Mouse (Mus musculus) lung, adult 18-20 months (tissue): ENCODE measurements around the gene Olfr541.
"Not testable (repeated sequence)": the region's sequence is repeated elsewhere in the genome, so short reads cannot be mapped to it uniquely, and the experiment has no call there.

Experiments
- DNase-seq, 2 experiments: peaks; one replicate each; pipeline ENCODE4 v3.0.0; 2022; ENCODE audit warnings: mixed read lengths in 2 of 2

Gene Olfr541

DNA sequence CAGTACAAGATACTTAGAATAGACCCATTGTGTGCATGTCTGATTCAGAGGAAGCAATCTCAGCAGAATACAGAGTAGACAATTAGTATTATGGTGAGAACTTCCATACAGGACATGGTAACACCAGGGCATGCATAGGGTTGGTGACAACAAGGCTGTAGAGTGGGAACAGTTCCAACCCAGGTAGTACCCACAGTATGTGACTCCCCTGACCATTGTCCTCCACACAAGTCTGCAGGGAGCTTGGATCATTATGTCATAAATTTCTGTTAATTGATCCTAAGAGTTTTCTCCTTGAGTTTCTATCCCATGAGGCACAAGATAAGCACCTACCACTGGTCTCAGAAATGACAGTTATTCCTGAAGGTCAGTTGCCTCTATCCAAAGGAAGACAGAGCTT is at the start of gene Olfr541:
Gene Olfr541 (plus strand): TSS at position 301 of the 400 bp plus-strand sequence.
- DNase-seq, result no peak

- no peak for DNase-seq
Observed at GRCm38 (mm10) chr7:140659630-140660029, 37.4 kb upstream of the Olfr541 start, which contains the start of gene Olfr539. Gene Olfr539, plus strand, starts transcription at chr7:140659930.

- not testable (repeated sequence) for DNase-seq
Observed at GRCm38 (mm10) chr7:140670693-140671092, 26.4 kb upstream of the Olfr541 start.

GRCm38 (mm10) chr7:140675863-140676262 is 21.2 kb upstream of the Olfr541 start:
- peak in 1 of 2 experiments; percentile 2 for DNase-seq

DNA sequence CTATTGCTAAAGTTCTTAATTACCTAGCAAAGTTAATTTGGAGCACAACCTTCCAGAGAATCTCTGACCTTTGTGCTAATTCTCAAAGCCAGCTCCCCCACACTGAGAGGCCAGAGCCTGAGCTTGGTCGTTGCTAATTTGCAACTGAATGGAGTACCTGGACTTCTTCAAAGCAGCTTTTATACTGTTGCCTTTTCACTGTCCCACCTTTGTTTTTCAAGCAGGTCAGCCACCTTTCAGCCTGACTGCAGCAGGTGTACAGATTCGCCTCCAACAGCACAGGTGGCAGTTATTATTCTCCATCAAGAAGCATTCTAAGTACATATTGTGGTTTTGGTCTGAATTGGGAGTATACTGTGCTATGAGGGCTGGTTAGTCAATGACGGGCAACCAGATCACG is 17.5 kb upstream of the Olfr541 start:
- DNase-seq, result not testable (repeated sequence)

DNA sequence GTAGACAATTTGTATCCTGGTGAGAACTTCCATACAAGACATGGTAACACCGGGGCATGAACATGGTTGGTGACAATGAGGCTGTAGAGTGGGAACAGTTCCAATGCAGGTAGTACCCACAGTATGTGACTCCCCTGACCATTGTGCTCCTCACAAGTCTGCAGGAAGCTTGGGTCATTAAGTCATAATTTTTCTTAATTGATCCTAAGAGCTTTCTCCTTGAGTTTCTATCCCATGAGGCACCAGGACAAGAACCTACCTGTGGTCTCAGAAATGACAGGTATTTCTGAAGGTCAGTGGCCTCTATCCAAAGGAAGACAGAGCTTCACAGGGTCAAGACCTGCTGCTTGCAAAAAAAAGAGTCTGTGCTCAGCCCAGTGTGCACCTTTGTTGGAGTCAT is 15.4 kb upstream of the Olfr541 start, which contains the start of gene Olfr45:
Gene Olfr45 (plus strand): TSS at position 301 of the 400 bp plus-strand sequence.
- DNase-seq, result no peak

GRCm38 (mm10) chr7:140706348-140706747 is 9.3 kb downstream of the Olfr541 start:
- no peak for DNase-seq

DNA sequence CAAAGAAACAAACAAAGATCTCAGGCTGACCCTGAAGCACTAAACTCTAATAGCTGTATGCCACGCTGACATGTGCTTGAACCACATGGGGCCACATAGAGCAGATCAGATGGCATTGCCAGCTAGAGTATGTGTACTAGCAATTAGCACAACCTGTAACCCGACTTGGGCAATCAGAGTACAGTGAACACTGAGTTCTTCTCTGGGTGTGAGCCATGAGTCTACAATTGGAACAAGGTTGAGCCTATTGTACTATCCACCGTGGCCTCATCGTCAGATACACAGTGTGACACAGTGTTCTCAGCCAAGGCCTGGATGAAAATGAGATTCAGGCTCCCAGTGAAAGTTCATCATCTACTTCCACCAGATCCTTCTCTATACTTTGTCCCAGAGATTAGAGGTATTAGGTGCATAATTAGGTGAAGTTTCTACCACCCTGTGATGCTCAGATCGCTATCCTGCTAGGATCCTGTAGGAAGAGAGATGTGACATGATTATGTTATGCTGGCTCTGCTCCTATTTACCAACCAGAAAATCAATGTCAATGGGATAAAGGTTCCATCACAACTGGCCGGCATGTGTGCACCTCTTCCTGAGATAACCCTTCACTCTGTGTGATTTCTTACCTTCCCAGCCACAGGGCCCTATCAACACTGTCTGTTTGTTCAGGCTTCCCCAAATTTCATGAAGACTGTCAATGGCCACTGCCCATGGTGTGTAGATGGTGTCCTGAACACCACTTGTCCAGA is 10.6 kb downstream of the Olfr541 start:
- DNase-seq, result no peak

GRCm38 (mm10) chr7:140717155-140718055 is 20.3 kb downstream of the Olfr541 start:
- no peak for DNase-seq

- DNase-seq, result no peak
Observed at GRCm38 (mm10) chr7:140721095-140721494, 24.0 kb downstream of the Olfr541 start.

GRCm38 (mm10) chr7:140725558-140725957 is 28.5 kb downstream of the Olfr541 start:
- DNase-seq, result no peak

DNA sequence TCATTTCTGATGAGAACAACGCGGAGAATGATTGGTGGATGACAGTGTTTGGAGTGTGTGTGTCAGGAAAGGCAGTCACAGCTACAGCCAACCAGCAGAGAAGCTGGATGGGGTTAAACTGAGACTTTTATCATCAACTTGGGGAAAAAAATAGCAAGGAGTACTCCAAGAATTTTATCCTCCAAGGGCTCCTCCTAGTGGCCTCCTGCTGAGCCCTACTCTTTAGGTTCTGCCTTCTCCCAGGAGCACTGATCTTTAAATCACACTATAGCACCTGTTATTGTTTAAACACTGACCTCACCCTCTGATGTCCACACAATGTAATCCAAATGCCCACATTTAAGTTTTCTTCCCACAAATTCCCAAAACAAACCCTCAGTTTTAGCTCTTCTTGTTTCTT is 36.1 kb downstream of the Olfr541 start:
- DNase-seq, result no peak

GRCm38 (mm10) chr7:140747402-140747801 is 50.3 kb downstream of the Olfr541 start:
- no peak for DNase-seq

GRCm38 (mm10) chr7:140748116-140748826 is 51.2 kb downstream of the Olfr541 start:
- DNase-seq, result no peak

GRCm38 (mm10) chr7:140748827-140749160 is 51.7 kb downstream of the Olfr541 start:
- no peak for DNase-seq

DNA sequence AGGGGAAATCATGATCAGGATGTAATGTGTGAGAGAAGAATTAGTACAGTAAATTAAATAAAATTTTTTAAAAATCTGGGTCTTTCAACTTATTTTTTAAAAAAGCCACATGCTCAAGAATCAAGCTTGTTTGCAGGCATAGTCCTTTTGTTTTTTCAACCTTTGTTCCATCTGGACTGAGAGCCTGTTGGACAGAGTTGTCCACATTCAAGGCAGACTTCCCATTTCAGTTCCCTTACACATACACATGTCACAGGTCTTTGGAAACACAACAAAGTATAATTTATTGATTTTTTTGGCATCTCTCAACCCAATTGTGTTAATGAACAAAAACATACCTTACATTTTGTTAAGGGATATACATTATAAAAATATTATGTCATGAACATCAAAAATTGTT is 57.5 kb downstream of the Olfr541 start:
- no peak for DNase-seq
